Comparison of ENCODE assay signal across 18 mouse cellular contexts in genomic region chr13:20187647-20188046, GRCm38 (mm10).
A peak's percentile ranks its signal among the peaks of the same experiment; 100 is the strongest.
DNase-seq lines count a peak whose midpoint lies in the region; ATAC-seq and TF ChIP-seq lines count a peak whose summit lies in the region.
"Had no signal": no experiment of that assay in that cellular context is flagged by ENCODE, and none has a peak within 500 bp of the region (broad histone marks: within the 10 kb centered on the region; RNA-seq: fewer than 3 reads in every experiment).

No protein-coding gene starts in this region.

- no peaks in the 10 kb centered on the region for H3K36me3 ChIP-seq in kidney, adult 2 months (ENCODE audit: control insufficient read depth, insufficient read depth, low read length)
- H3K36me3 ChIP-seq in lung, embryonic 15.5 days, result peaks cover 3% of the 10 kb centered on the region; the same call in 1 of the 2 replicates
- H3K36me3 ChIP-seq: limb, embryonic 13.5 days; midbrain, embryonic 15.5 days; stomach, embryonic 15.5 days had no signal

- no peak for TF ChIP-seq CTCF in kidney, adult 2 months (conservative IDR thresholded peaks at IDR 0.05; ENCODE audit: insufficient read depth, insufficient read length, low read depth, low read length)
- no peak for TF ChIP-seq CTCF in cerebellum, adult 2 months (IDR thresholded peaks at IDR 0.05; ENCODE audit: borderline replicate concordance, insufficient read depth, low read depth, low read length)

- no peak for ATAC-seq in lung, embryonic 15.5 days (ENCODE audit: borderline replicate concordance, extremely low read depth, low FRiP score, low TSS enrichment)
- peak; percentile 21 for ATAC-seq in granulocyte monocyte progenitor cell, adult 5-6 weeks (replicated peaks; ENCODE audit: poor library complexity, severe bottlenecking)
- ATAC-seq: forebrain, embryonic 16.5 days; midbrain, embryonic 15.5 days; Patski had no signal

- intact Hi-C loops in heart, postnatal 10 days (cut with DNase I), result loop anchor here (5.0 kb wide), 2 partner anchors 85 to 490 kb away; partner anchors contain the start of gene Nme8

- H3K4me2 ChIP-seq in lung, embryonic 15.5 days, result no peak overlapping the region
- H3K4me2 ChIP-seq: limb, embryonic 13.5 days; midbrain, embryonic 15.5 days; stomach, embryonic 15.5 days had no signal

- no peaks in the 10 kb centered on the region for H3K27me3 ChIP-seq in kidney, adult 2 months (replicated peaks; ENCODE audit: control insufficient read depth, insufficient read depth, low read length)
- no peaks in the 10 kb centered on the region for H3K27me3 ChIP-seq in lung, embryonic 15.5 days
- no peaks in the 10 kb centered on the region for H3K27me3 ChIP-seq in cerebellum, adult 2 months (ENCODE audit: control insufficient read depth, insufficient read depth, low read length)
- H3K27me3 ChIP-seq: limb, embryonic 13.5 days; midbrain, embryonic 15.5 days; Patski; stomach, embryonic 15.5 days had no signal

- H3K9ac ChIP-seq in lung, embryonic 15.5 days, result no peak overlapping the region
- H3K9ac ChIP-seq: limb, embryonic 13.5 days; midbrain, embryonic 15.5 days; stomach, embryonic 15.5 days had no signal

- peak; percentile 93 for DNase-seq in heart, adult 11 months
- DNase-seq in heart, postnatal 10 days, result no peak
- DNase-seq in kidney, adult 2 months, result peak; percentile 34
- no peak for DNase-seq in kidney, postnatal 4 days
- no peak for DNase-seq in lung, adult 18-20 months
- DNase-seq in cerebellum, adult 2 months, result no peak
- DNase-seq: adrenal gland, postnatal 36 days; cerebellum, postnatal 14 days; spleen, adult 18-20 months; thymus, postnatal 14 days had no signal

- no peak for TF ChIP-seq POLR2A in kidney, adult 2 months (IDR thresholded peaks at IDR 0.05; ENCODE audit: low read depth, low read length)
- TF ChIP-seq POLR2A in cerebellum, adult 2 months (IDR thresholded peaks at IDR 0.05; ENCODE audit: borderline replicate concordance, insufficient read depth, low read length), result no peak

- H3K4me3 ChIP-seq in kidney, adult 2 months (ENCODE audit: insufficient read depth, low read depth, low read length), result no peak overlapping the region
- H3K4me3 ChIP-seq in lung, embryonic 15.5 days, result no peak overlapping the region
- no peak overlapping the region for H3K4me3 ChIP-seq in cerebellum, adult 2 months (replicated peaks; ENCODE audit: insufficient read depth, low read depth, low read length)
- H3K4me3 ChIP-seq: left cerebral cortex, adult 2 months; limb, embryonic 13.5 days; midbrain, embryonic 15.5 days; stomach, embryonic 15.5 days had no signal

- no peaks in the 10 kb centered on the region for H3K9me3 ChIP-seq in lung, embryonic 15.5 days
- H3K9me3 ChIP-seq: limb, embryonic 13.5 days; midbrain, embryonic 15.5 days; stomach, embryonic 15.5 days had no signal

- 53% methylated on average over 2 of the region's 2 CpGs for WGBS in kidney, adult 2 months
- WGBS in lung, embryonic 15.5 days, result 57% methylated on average over 2 of the region's 2 CpGs
- 81% methylated on average over 2 of the region's 2 CpGs for WGBS in cerebellum, adult 2 months

- H3K27ac ChIP-seq in kidney, adult 2 months (ENCODE audit: insufficient read depth, low read depth, low read length), result no peak overlapping the region
- peak overlapping the region; percentile 51 for H3K27ac ChIP-seq in lung, embryonic 15.5 days
- H3K27ac ChIP-seq in cerebellum, adult 2 months (ENCODE audit: insufficient read depth, low read length), result no peak overlapping the region
- H3K27ac ChIP-seq: left cerebral cortex, adult 2 months; limb, embryonic 13.5 days; midbrain, embryonic 15.5 days; stomach, embryonic 15.5 days had no signal

- H3K4me1 ChIP-seq in kidney, adult 2 months (ENCODE audit: control insufficient read depth, insufficient read depth, low read length), result no peaks in the 10 kb centered on the region
- peaks cover 31% of the 10 kb centered on the region for H3K4me1 ChIP-seq in lung, embryonic 15.5 days
- H3K4me1 ChIP-seq in cerebellum, adult 2 months (ENCODE audit: control insufficient read depth, insufficient read depth, low read length), result peaks cover 11% of the 10 kb centered on the region

Comparison
In these comparisons a context has a peak if more than half of its experiments do, and no peak if none do; other contexts are left out.
1. DNase-seq: peak in heart, adult 11 months (single experiment) and kidney, adult 2 months (single experiment); none in heart, postnatal 10 days (0 of 2), kidney, postnatal 4 days (0 of 2), lung, adult 18-20 months (0 of 2) and cerebellum, adult 2 months (0 of 2).